Mouse (Mus musculus) midbrain, embryonic 11.5 days (tissue): Measurements from ENCODE around the gene Gm45021. TPM values are rescaled to one million over a fixed set of nuclear protein-coding genes. Genes with fewer than 3 reads are reported as not detected.

ENCODE experiments used
- ATAC-seq: fragments of 200-750 bp; cut with Nextera tagmentation; 2 replicates; pipeline ENCODE4 v1.8.0; 2017; ENCODE audit warnings: moderate TSS enrichment, moderate library complexity; ENCODE audit not compliant: low FRiP score
- DNase-seq: peaks from one replicate; pipeline ENCODE4 v3.0.0; 2015; ENCODE audit warnings: low spot score; ENCODE audit errors: missing footprints
- H3K27ac ChIP-seq: fragments of 300-500 bp; sonication (generic); 2 replicates; pipeline ENCODE4 v1.5.1; 2014; ENCODE audit warnings: low read depth, low read length
- H3K27me3 ChIP-seq: fragments of 300-500 bp; sonication (generic); 2 replicates; pipeline ENCODE4 v1.6.1; 2014; ENCODE audit warnings: mild to moderate bottlenecking, low read length, moderate library complexity, mixed read lengths; ENCODE audit not compliant: control insufficient read depth, insufficient read depth
- H3K36me3 ChIP-seq: fragments of 300-500 bp; sonication (generic); 2 replicates; pipeline ENCODE4 v1.6.1; 2014; ENCODE audit warnings: mild to moderate bottlenecking, low read length, moderate library complexity, mixed read lengths; ENCODE audit not compliant: control insufficient read depth, insufficient read depth
- H3K4me1 ChIP-seq: fragments of 300-500 bp; sonication (generic); 2 replicates; pipeline ENCODE4 v1.6.1; 2014; ENCODE audit warnings: low read length; ENCODE audit not compliant: control insufficient read depth, insufficient read depth
- H3K4me2 ChIP-seq: fragments of 300-500 bp; sonication (generic); 2 replicates; pipeline ENCODE4 v1.6.1; 2014; ENCODE audit warnings: mild to moderate bottlenecking, moderate library complexity
- H3K4me3 ChIP-seq: fragments of 300-500 bp; sonication (generic); 2 replicates; pipeline ENCODE4 v1.5.1; 2014; ENCODE audit warnings: low read depth, low read length
- H3K9ac ChIP-seq: fragments of 300-500 bp; sonication (generic); 2 replicates; pipeline ENCODE4 v1.6.1; 2014; ENCODE audit warnings: low read length
- H3K9me3 ChIP-seq: fragments of 300-500 bp; sonication (generic); 2 replicates; pipeline ENCODE4 v1.6.1; 2016; ENCODE audit warnings: low read length; ENCODE audit not compliant: control insufficient read depth
- WGBS: fragments of 180-500 bp; shearing (Covaris S2); extraction: QIAGEN DNeasy Blood & Tissue Kit; methylation state at CpG from one replicate; pipeline ENCODE4 v1.1.7; 2014; 5-methylcytosine and 5-hydroxymethylcytosine counted together
- polyA plus RNA-seq: library from polyadenylated mRNA; unstranded; fragments of >200 nt; fragmentation: Nextera tagmentation; extraction: Ambion mirVana; gene quantifications from 2 replicates; pipeline ENCODE4 v1.2.1, GENCODE M21; 2014

The Gm45021 gene
- polyA plus RNA-seq, 1 experiment from 2014 or later, result not detected

- no peak for ATAC-seq
- 89% methylated on average over 3 of the region's 3 CpGs for WGBS
Measured at GRCm38 (mm10) chr6:48591221-48591845, 1.9 kb downstream of the Gm45021 start.

GRCm38 (mm10) chr6:48591871-48592270, 2.5 kb downstream of the Gm45021 start:
- peaks cover 14% of the 10 kb centered on the region for H3K4me1 ChIP-seq
- DNase-seq (peak; percentile 4), ATAC-seq (no peak)
- H3K27me3 ChIP-seq, result no peaks in the 10 kb centered on the region
- H3K9ac ChIP-seq, result no peak overlapping the region
- H3K27ac ChIP-seq, result no peak overlapping the region
- H3K4me2 ChIP-seq, result no peak overlapping the region
- no peak overlapping the region for H3K4me3 ChIP-seq
- 91% methylated on average over 6 of the region's 6 CpGs for WGBS
- no peaks in the 10 kb centered on the region for H3K9me3 ChIP-seq
- peaks cover 12% of the 10 kb centered on the region for H3K36me3 ChIP-seq

More at GRCm38 (mm10) chr6:48591221-48591845, 1.9 kb downstream of the Gm45021 start:
- H3K9ac ChIP-seq, result no peak overlapping the region
- no peak overlapping the region for H3K27ac ChIP-seq
- no peaks in the 10 kb centered on the region for H3K9me3 ChIP-seq
- H3K4me2 ChIP-seq, result no peak overlapping the region
- H3K27me3 ChIP-seq, result no peaks in the 10 kb centered on the region
- H3K4me3 ChIP-seq, result no peak overlapping the region
- peaks cover 14% of the 10 kb centered on the region for H3K4me1 ChIP-seq
- peak; percentile 6 for DNase-seq
- peaks cover 7% of the 10 kb centered on the region; the same call in 1 of the 2 replicates for H3K36me3 ChIP-seq

- DNase-seq (peak; percentile 99), ATAC-seq (peak; percentile 96)
- peak within 1 kb of the TSS; percentile 87 for H3K4me2 ChIP-seq
- WGBS, result 5% methylated on average over 45 of the region's 45 CpGs
- peak within 1 kb of the TSS; percentile 94 for H3K9ac ChIP-seq
- H3K27me3 ChIP-seq, result no peaks in the 10 kb centered on the region
- peak within 1 kb of the TSS; percentile 74 for H3K27ac ChIP-seq
- H3K4me1 ChIP-seq, result peaks cover 14% of the 10 kb centered on the region
- H3K4me3 ChIP-seq, result peak within 1 kb of the TSS; percentile 92
- no peaks in the 10 kb centered on the region; the same call in 1 of the 2 replicates for H3K9me3 ChIP-seq
- peaks cover 25% of the 10 kb centered on the region for H3K36me3 ChIP-seq
Measured at GRCm38 (mm10) chr6:48593158-48594042, 4.0 kb downstream of the Gm45021 start, which contains the start of the genes Repin1 and Gm44965. Gene Repin1, plus strand, starts transcription at chr6:48593883. Gene Gm44965, plus strand, starts transcription at chr6:48593941.

GRCm38 (mm10) chr6:48594043-48594738, 4.8 kb downstream of the Gm45021 start:
- ATAC-seq, result peak; percentile 67
- 2% methylated on average over 38 of the region's 41 CpGs for WGBS

GRCm38 (mm10) chr6:48595278-48595677, 5.9 kb downstream of the Gm45021 start:
- DNase-seq, result no peak
- 38% methylated on average over 1 of the region's 1 CpGs for WGBS
- ATAC-seq, result no peak
- Histone ChIP-seq H3K27ac (no peak overlapping the region), H3K4me2 (peak overlapping the region; percentile 87), H3K9me3 (no peaks in the 10 kb centered on the region; the same call in 1 of the 2 replicates), H3K4me3 (peak overlapping the region; percentile 92), H3K4me1 (peaks cover 14% of the 10 kb centered on the region), H3K9ac (peak overlapping the region; percentile 94), H3K27me3 (no peaks in the 10 kb centered on the region), H3K36me3 (peaks cover 31% of the 10 kb centered on the region)

More at GRCm38 (mm10) chr6:48594043-48594738, 4.8 kb downstream of the Gm45021 start:
- Histone ChIP-seq H3K27ac (peak overlapping the region; percentile 74), H3K27me3 (no peaks in the 10 kb centered on the region), H3K9ac (peak overlapping the region; percentile 94), H3K36me3 (peaks cover 28% of the 10 kb centered on the region), H3K4me2 (peak overlapping the region; percentile 87), H3K9me3 (no peaks in the 10 kb centered on the region; the same call in 1 of the 2 replicates), H3K4me1 (peaks cover 14% of the 10 kb centered on the region), H3K4me3 (peak overlapping the region; percentile 92)
- peak; percentile 95 for DNase-seq

DNA sequence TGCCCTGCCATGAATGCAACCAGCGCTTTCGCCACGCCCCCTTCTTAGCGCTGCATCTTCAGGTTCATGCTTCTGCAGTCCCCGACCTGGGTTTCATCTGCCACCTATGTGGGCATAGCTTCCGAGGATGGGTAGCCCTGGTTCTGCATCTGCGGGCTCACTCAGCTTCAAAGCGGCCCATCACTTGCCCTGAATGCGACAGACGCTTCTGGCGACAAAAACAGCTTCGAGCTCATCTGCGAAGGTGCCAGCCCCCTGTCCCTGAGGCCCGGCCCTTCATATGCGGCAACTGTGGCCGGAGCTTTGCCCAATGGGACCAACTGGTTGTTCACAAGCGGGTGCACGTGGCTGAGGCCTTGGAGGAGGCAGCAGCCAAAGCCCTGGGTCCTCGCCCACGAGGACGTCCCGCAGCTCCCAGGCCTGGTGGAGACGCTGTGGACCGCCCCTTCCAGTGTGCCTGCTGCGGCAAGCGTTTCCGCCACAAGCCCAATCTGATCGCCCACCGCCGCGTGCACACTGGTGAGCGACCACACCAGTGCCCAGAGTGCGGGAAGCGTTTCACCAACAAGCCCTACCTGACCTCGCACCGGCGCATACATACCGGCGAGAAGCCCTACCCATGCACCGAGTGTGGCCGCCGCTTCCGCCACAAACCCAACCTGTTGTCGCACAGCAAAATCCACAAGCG, 7.3 kb downstream of the Gm45021 start:
- peaks cover 31% of the 10 kb centered on the region for H3K36me3 ChIP-seq
- DNase-seq, result peak; percentile 70
- H3K4me2 ChIP-seq, result no peak overlapping the region
- H3K9me3 ChIP-seq, result no peaks in the 10 kb centered on the region; the same call in 1 of the 2 replicates
- no peak for ATAC-seq
- no peaks in the 10 kb centered on the region for H3K27me3 ChIP-seq
- 93% methylated on average over 45 of the region's 45 CpGs for WGBS
- H3K4me3 ChIP-seq, result no peak overlapping the region
- no peak overlapping the region for H3K27ac ChIP-seq
- no peak overlapping the region for H3K9ac ChIP-seq
- peaks cover 19% of the 10 kb centered on the region for H3K4me1 ChIP-seq

GRCm38 (mm10) chr6:48597233-48597625, 7.8 kb downstream of the Gm45021 start:
- no peak overlapping the region for H3K4me3 ChIP-seq
- H3K4me2 ChIP-seq, result no peak overlapping the region
- DNase-seq (peak; percentile 33), ATAC-seq (no peak)
- H3K36me3 ChIP-seq, result peaks cover 31% of the 10 kb centered on the region
- no peak overlapping the region for H3K9ac ChIP-seq
- H3K27me3 ChIP-seq, result no peaks in the 10 kb centered on the region
- no peak overlapping the region for H3K27ac ChIP-seq
- H3K9me3 ChIP-seq, result no peaks in the 10 kb centered on the region; the same call in 1 of the 2 replicates
- 96% methylated on average over 27 of the region's 27 CpGs for WGBS
- H3K4me1 ChIP-seq, result peaks cover 19% of the 10 kb centered on the region

DNA sequence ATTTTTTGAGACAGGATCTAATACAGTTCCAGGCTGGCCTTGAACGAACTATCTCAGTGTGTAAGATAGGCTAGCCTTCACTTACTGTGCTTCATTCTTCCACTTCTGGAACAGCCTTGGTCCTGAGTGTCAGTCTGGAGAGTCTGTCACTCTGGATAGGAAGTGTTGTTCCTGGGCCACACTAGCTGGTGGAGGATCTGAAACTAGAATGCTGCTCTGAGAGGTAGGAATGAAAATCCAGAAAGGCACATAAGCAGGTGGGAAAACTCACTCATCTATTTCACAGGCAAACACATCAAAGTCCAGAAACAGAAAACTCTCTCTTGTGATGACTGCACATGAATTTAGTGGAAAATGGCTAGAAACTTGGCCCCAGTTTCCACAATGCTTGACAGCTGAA, 11.2 kb downstream of the Gm45021 start:
- no peak overlapping the region for H3K27ac ChIP-seq
- H3K27me3 ChIP-seq, result no peaks in the 10 kb centered on the region

More for the DNA sequence above, 11.2 kb downstream of the Gm45021 start:
- H3K4me2 ChIP-seq, result no peak overlapping the region
- H3K9ac ChIP-seq, result no peak overlapping the region
- ATAC-seq (no peak), DNase-seq (peak; percentile 85)
- 97% methylated on average over 1 of the region's 1 CpGs for WGBS
- no peak overlapping the region for H3K4me3 ChIP-seq
- peaks cover 8% of the 10 kb centered on the region for H3K4me1 ChIP-seq
- no peaks in the 10 kb centered on the region; the same call in 1 of the 2 replicates for H3K9me3 ChIP-seq
- H3K36me3 ChIP-seq, result peaks cover 31% of the 10 kb centered on the region
